ENCODE assay signal across 11 mouse cellular contexts in genomic region chr10:92164648-92164960, GRCm38 (mm10).
DNase-seq lines count a peak whose midpoint lies in the region; ATAC-seq lines count a peak whose summit lies in the region.
"Had no signal": no experiment of that assay in that cellular context is flagged by ENCODE, and none has a peak within 500 bp of the region (broad histone marks: within the 10 kb centered on the region; RNA-seq: fewer than 3 reads in every experiment).

No protein-coding gene starts in this region.

- H3K4me3 ChIP-seq in neural tube, embryonic 11.5 days (ENCODE audit: low read depth, low read length): peak overlapping the region; percentile 46
- peak overlapping the region; percentile 34 for H3K4me3 ChIP-seq in forebrain, embryonic 16.5 days (replicated peaks; ENCODE audit: low read length)
- H3K4me3 ChIP-seq in midbrain, embryonic 11.5 days (ENCODE audit: low read depth, low read length): peak overlapping the region; percentile 60
- H3K4me3 ChIP-seq: heart, embryonic 10.5 days had no signal

- peak overlapping the region; percentile 83 for H3K27ac ChIP-seq in neural tube, embryonic 11.5 days (ENCODE audit: low read depth, low read length)
- H3K27ac ChIP-seq in forebrain, embryonic 16.5 days (ENCODE audit: low read length): peak overlapping the region; percentile 74
- H3K27ac ChIP-seq in midbrain, embryonic 11.5 days (ENCODE audit: low read depth, low read length): peak overlapping the region; percentile 96
- H3K27ac ChIP-seq: heart, embryonic 10.5 days had no signal

- no peaks in the 10 kb centered on the region for H3K27me3 ChIP-seq in neural tube, embryonic 11.5 days (ENCODE audit: control insufficient read depth, insufficient read depth, low read length)
- 0 out of 2 replicates have a peak, but pooled peaks cover 8% of the 10 kb centered on the region for H3K27me3 ChIP-seq in forebrain, embryonic 16.5 days (replicated peaks; ENCODE audit: control insufficient read depth, insufficient read depth, low read length)
- no peaks in the 10 kb centered on the region for H3K27me3 ChIP-seq in midbrain, embryonic 11.5 days (ENCODE audit: control insufficient read depth, insufficient read depth, low read length)

- no peak for ATAC-seq in neural tube, embryonic 11.5 days (ENCODE audit: insufficient read depth, low FRiP score, low TSS enrichment)
- ATAC-seq in forebrain, embryonic 16.5 days: peak; percentile 11; the same call in 1 of the 2 replicates
- ATAC-seq in midbrain, embryonic 11.5 days (ENCODE audit: low FRiP score): peak; percentile 29
- no peak for ATAC-seq in megakaryocyte-erythroid progenitor cell, adult 5-6 weeks (replicated peaks; ENCODE audit: low FRiP score, low TSS enrichment, poor library complexity, severe bottlenecking)
- ATAC-seq: lung, postnatal 0 days had no signal

- no peaks in the 10 kb centered on the region for H3K9me3 ChIP-seq in neural tube, embryonic 11.5 days (ENCODE audit: control insufficient read depth, low read length)
- H3K9me3 ChIP-seq in forebrain, embryonic 16.5 days (ENCODE audit: control insufficient read depth, low read length): no peaks in the 10 kb centered on the region
- H3K9me3 ChIP-seq in midbrain, embryonic 11.5 days (ENCODE audit: control insufficient read depth, low read length): no peaks in the 10 kb centered on the region
- H3K9me3 ChIP-seq: heart, embryonic 10.5 days had no signal

- H3K4me2 ChIP-seq in neural tube, embryonic 11.5 days (ENCODE audit: low read depth): peak overlapping the region; percentile 60
- peak overlapping the region; percentile 27 for H3K4me2 ChIP-seq in forebrain, embryonic 16.5 days (ENCODE audit: low read length)
- H3K4me2 ChIP-seq in midbrain, embryonic 11.5 days: peak overlapping the region; percentile 65

- DNase-seq in neural tube, embryonic 11.5 days (ENCODE audit: low spot score): no peak
- DNase-seq in neural tube, embryonic 10.5 days (ENCODE audit: extremely low spot score, low spot score): no peak
- peak; percentile 92 for DNase-seq in midbrain, embryonic 11.5 days (ENCODE audit: low spot score, missing footprints)
- DNase-seq in layer of hippocampus, adult 11-12 months (ENCODE audit: low spot score): no peak
- DNase-seq in right cerebral cortex, postnatal 10 days (ENCODE audit: low spot score in 2 of 2): no peak
- DNase-seq: cerebellum, postnatal 36 days; kidney, adult 18-20 months had no signal

- peaks cover 4% of the 10 kb centered on the region; the same call in 1 of the 2 replicates for H3K4me1 ChIP-seq in neural tube, embryonic 11.5 days (ENCODE audit: control insufficient read depth, insufficient read depth, low read length)
- peaks cover 21% of the 10 kb centered on the region for H3K4me1 ChIP-seq in forebrain, embryonic 16.5 days (replicated peaks; ENCODE audit: control insufficient read depth, insufficient read depth, low read length)
- peaks cover 6% of the 10 kb centered on the region; the same call in 1 of the 2 replicates for H3K4me1 ChIP-seq in midbrain, embryonic 11.5 days (ENCODE audit: control insufficient read depth, insufficient read depth, low read length)

- no peaks in the 10 kb centered on the region for H3K36me3 ChIP-seq in neural tube, embryonic 11.5 days (ENCODE audit: control insufficient read depth, insufficient read depth, low read length)
- H3K36me3 ChIP-seq in forebrain, embryonic 16.5 days (ENCODE audit: control insufficient read depth, insufficient read depth): no peaks in the 10 kb centered on the region
- H3K36me3 ChIP-seq in midbrain, embryonic 11.5 days (ENCODE audit: control insufficient read depth, insufficient read depth, low read length): no peaks in the 10 kb centered on the region
- H3K36me3 ChIP-seq: heart, embryonic 10.5 days had no signal

- 37% methylated on average over 3 of the region's 3 CpGs for WGBS in neural tube, embryonic 11.5 days
- 16% methylated on average over 3 of the region's 3 CpGs for WGBS in forebrain, embryonic 16.5 days
- 9% methylated on average over 3 of the region's 3 CpGs for WGBS in midbrain, embryonic 11.5 days

- H3K9ac ChIP-seq in neural tube, embryonic 11.5 days (ENCODE audit: low read length): peak overlapping the region; percentile 71
- H3K9ac ChIP-seq in forebrain, embryonic 16.5 days (replicated peaks; ENCODE audit: low read depth, low read length): peak overlapping the region; percentile 49
- peak overlapping the region; percentile 86 for H3K9ac ChIP-seq in midbrain, embryonic 11.5 days (ENCODE audit: low read length)

Comparison
In these comparisons a context has a peak if more than half of its experiments do, and no peak if none do; other contexts are left out.
1. ATAC-seq: peak in forebrain, embryonic 16.5 days (single experiment) and midbrain, embryonic 11.5 days (single experiment); none in neural tube, embryonic 11.5 days (single experiment) and megakaryocyte-erythroid progenitor cell, adult 5-6 weeks (single experiment).
2. Peak in every context shown above with its lines, with median percentiles within 50 percentile points of each other: H3K27ac ChIP-seq, H3K4me2 ChIP-seq, H3K4me3 ChIP-seq and H3K9ac ChIP-seq.